Mouse (Mus musculus) embryo, embryonic 10 days (tissue): ENCODE measurements around the gene Hoxd9.
A peak's percentile ranks its signal among the peaks of the same experiment; 100 is the strongest.

Experiments
- DNase-seq: peaks from one replicate; pipeline ENCODE4 v3.0.0-alpha.2; 2015; ENCODE audit warnings: low spot score

Gene Hoxd9

GRCm38 (mm10) chr2:74698201-74699052 is 900 bp downstream of the Hoxd9 start:
- DNase-seq = peak; percentile 52

- DNase-seq = peak; percentile 35
These were observed 1.5 kb downstream of the Hoxd9 start for GRCm38 (mm10) chr2:74699053-74699430.

- DNase-seq = peak; percentile 33
These were observed 2.4 kb downstream of the Hoxd9 start for GRCm38 (mm10) chr2:74699664-74700545.

- peak; percentile 65 for DNase-seq
These were observed 3.1 kb downstream of the Hoxd9 start for GRCm38 (mm10) chr2:74700546-74701112.

- peak; percentile 90 for DNase-seq
These were observed 4.7 kb downstream of the Hoxd9 start for GRCm38 (mm10) chr2:74701949-74702819.

- no peak for DNase-seq
These were observed 5.3 kb downstream of the Hoxd9 start for GRCm38 (mm10) chr2:74702820-74703219.

- DNase-seq = no peak
These were observed 5.8 kb downstream of the Hoxd9 start for GRCm38 (mm10) chr2:74703317-74703716.

- DNase-seq = peak; percentile 49
These were observed 6.3 kb downstream of the Hoxd9 start for GRCm38 (mm10) chr2:74703720-74704392.

GRCm38 (mm10) chr2:74704393-74704998 is 7.0 kb downstream of the Hoxd9 start, which contains the start of gene Hoxd8:
Gene Hoxd8, plus strand, starts transcription at chr2:74704615.
- DNase-seq = peak; percentile 76

GRCm38 (mm10) chr2:74704999-74705466 is 7.5 kb downstream of the Hoxd9 start:
- DNase-seq = peak; percentile 27

- peak; percentile 57 for DNase-seq
These were observed 8.1 kb downstream of the Hoxd9 start for GRCm38 (mm10) chr2:74705467-74706089.

- DNase-seq = no peak
These were observed 8.9 kb downstream of the Hoxd9 start for GRCm38 (mm10) chr2:74706393-74706960.

GRCm38 (mm10) chr2:74707599-74707998 is 10.1 kb downstream of the Hoxd9 start:
- no peak for DNase-seq

GRCm38 (mm10) chr2:74708676-74709075 is 11.1 kb downstream of the Hoxd9 start:
- peak; percentile 32 for DNase-seq

- no peak for DNase-seq
These were observed 12.2 kb downstream of the Hoxd9 start for GRCm38 (mm10) chr2:74709465-74710419.

GRCm38 (mm10) chr2:74710929-74711543 is 13.5 kb downstream of the Hoxd9 start:
- DNase-seq = peak; percentile 45

GRCm38 (mm10) chr2:74711721-74712621 is 14.4 kb downstream of the Hoxd9 start, which contains the start of the genes Hoxd3 and Hoxd4:
Gene Hoxd3, plus strand, starts transcription at chr2:74711927.
Gene Hoxd4, plus strand, starts transcription at chr2:74711929.
- DNase-seq = peak; percentile 75
